Mouse (Mus musculus) fibroblast of lung, adult 2 months (primary cell): Measurements from ENCODE around the gene Olfr1344.
"Not testable (repeated sequence)": the region's sequence is repeated elsewhere in the genome, so short reads cannot be mapped to it uniquely, and the experiment has no call there.

Experiments used
- DNase-seq: peaks from one replicate; pipeline ENCODE4 v3.0.0-alpha.2; 2011; ENCODE audit warnings: low read depth

The Olfr1344 gene

GRCm38 (mm10) chr7:6438388-6438787 is at the start of gene Olfr1344:
Olfr1344 (plus strand) TSS chr7:6438688.
- no peak for DNase-seq

GRCm38 (mm10) chr7:6388971-6389370 is 49.5 kb upstream of the Olfr1344 start:
- DNase-seq = no peak

GRCm38 (mm10) chr7:6389449-6389848 is 49.0 kb upstream of the Olfr1344 start:
- DNase-seq = no peak

- DNase-seq = peak; percentile 27
Observed at GRCm38 (mm10) chr7:6397996-6398975, 40.2 kb upstream of the Olfr1344 start, which contains the start of gene Smim17. Smim17 (plus strand) TSS chr7:6398715.

DNA sequence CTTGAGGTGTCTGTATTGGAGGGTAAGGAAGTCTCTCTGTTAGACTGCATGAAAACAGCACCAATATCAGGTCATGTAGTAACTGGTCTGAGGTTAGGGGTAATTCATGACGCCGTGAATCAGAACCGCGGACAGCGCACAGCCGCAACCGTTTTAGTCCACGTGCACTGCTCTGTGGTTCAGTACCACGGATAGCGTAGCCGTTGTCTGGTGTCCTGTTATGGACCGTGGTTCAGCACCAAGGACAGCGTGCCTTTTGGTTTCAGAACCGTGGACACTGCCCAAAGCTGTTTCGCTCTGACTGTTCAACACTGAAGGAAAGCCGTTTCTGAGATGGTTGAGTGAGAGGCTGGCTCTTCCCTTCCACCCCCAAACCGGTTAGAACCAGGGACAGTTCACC is 28.4 kb upstream of the Olfr1344 start, which contains the start of gene Gm20715:
Gm20715 (plus strand) TSS at position 235 of the 400 bp plus-strand sequence.
- DNase-seq = peak; percentile 72

DNA sequence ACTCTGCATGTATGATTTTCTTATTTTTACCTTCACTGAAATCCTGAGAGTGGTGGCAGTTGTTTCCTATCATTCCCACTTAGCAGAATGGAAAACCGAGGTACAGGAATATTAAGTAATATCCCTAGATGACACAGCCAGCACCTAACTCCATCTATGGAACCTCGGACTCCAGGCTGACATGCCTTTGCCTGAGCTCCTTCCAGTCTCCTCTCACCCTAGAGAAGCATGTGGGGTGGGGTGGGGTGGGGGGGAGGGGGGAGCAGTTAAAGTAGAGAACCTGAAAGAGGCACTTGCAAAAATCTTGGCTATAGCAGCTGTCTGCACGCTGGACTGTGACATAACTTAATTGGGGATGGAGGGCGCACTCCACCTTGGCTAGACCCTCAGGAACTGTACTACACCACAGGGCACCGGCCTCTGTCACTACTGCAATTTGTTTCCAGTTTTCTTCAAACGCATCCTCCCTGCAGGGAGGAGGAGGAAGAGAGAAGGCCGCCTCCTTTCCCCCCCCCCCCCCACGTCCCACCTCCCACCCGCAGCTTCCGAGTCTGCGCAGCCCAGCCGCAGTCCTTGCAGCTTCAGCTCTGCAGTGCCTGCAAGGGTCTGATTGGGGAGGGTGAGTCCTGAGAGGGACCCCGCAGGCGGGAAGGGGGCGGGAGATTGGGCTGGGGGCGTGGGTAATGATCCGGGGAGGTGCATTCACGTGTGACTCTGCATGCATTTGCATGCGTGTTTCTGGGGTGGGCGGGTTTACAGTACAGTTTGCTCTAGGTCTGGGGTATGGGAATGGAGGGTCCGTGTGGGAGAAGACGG is 23.7 kb upstream of the Olfr1344 start:
- no peak for DNase-seq

DNA sequence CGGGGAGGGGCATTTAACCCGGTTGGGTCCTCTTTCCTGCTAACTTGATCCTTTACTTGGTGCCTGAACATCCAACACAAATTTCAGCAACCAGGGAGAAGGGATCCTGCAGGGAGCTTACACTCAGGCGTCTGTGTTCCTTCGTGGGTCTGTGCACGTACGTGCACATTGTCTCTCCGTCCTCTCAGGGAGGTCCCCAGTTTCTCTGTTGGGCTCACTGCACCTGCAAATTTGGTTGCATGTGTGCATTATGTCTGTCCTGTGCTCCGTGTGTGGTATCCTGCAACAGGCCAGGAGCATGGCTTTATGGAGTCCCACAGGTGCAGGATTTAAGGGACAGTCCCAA is 23.1 kb upstream of the Olfr1344 start:
- no peak for DNase-seq

GRCm38 (mm10) chr7:6419894-6420293 is 18.6 kb upstream of the Olfr1344 start:
- no peak for DNase-seq

- DNase-seq = no peak
Observed at GRCm38 (mm10) chr7:6429381-6429780, 9.1 kb upstream of the Olfr1344 start.

GRCm38 (mm10) chr7:6430342-6430741 is 8.1 kb upstream of the Olfr1344 start:
- no peak for DNase-seq

GRCm38 (mm10) chr7:6441173-6441572 is 2.7 kb downstream of the Olfr1344 start:
- DNase-seq = no peak

DNA sequence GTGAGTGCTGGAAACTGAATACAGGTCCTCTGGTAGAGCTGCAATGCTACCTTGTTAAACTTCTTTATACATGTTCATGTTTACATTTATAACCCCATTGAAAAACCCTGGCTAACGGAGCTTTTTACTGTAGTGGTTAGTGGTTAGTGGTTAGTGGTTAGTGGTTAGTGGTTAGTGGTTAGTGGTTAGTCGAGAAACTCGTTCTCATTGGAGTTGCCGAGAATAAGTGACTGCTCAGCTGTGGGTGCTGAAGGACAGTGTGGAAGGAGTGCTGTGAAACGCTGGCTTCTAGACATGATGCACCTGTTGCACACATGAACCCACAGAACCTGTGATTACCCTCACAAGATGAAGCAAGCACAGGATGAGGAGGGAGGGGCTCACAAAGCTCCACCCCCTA is 9.3 kb downstream of the Olfr1344 start:
- no peak for DNase-seq

- DNase-seq = no peak
Observed at GRCm38 (mm10) chr7:6455868-6456267, 17.4 kb downstream of the Olfr1344 start, which contains the start of gene Olfr1336. Olfr1336 (plus strand) TSS chr7:6456168.

GRCm38 (mm10) chr7:6456399-6456798 is 17.9 kb downstream of the Olfr1344 start:
- no peak for DNase-seq

DNA sequence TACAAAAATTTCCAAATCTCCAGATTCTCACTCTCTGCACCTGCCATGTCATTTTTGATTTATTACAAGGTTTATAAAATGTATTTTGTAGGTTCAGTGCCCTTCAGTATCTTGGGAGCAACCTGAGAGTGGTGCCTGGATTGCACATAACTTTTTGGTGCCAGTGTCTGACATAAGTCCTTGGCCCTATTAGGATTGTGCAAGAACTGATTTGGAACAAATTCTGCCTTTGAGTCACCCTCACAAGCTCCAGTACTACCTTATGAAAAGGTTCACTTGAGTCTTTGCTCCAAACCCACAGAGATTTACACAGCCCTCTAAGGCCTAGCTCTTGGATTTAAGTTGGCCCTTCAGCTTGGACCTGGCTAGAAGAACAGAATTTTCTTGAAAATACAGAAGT is 28.5 kb downstream of the Olfr1344 start, which contains the start of gene Olfr1346:
Olfr1346 (plus strand) TSS at position 151 of the 400 bp plus-strand sequence.
- DNase-seq = no peak

DNA sequence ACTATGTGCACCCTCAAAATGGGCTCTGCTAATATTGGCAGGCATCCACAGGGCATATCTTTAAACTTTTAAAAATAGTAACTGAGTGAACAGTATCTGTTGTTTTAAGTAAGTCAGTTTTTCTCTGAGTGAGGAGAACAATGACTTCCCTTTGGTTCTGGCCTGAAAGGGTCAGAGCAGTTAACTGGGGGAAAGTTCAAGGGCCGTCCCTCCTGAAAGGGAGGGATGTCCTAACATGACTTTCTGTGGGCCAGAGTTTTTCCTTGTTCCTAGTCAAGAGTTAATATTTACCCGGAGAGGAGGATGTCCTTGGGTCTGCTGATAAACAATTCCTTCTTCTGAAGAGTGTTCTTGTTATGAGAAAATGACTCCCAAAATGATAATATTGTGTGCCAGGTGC is 39.1 kb downstream of the Olfr1344 start:
- not testable (repeated sequence) for DNase-seq

DNA sequence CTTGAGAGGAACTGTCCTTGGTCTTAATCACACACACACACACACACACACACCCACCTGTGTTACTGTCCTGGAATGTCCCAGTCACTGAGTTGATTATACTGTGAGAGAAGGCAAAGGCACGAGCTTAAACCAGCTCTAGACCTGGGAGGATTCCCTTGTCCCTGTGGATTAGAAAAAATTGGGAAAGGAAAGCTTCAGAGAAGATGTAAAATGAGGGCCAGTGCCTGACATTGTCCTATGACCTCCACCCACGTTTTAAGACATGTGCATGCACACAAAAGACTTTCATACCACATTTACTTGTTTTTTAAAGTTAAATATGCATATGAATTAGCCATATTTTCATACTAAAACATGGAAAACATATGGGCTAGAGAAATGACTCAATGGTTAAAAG is 48.4 kb downstream of the Olfr1344 start, which contains the start of gene Olfr5:
Olfr5 (minus strand) TSS at position 101 of the 400 bp plus-strand sequence.
- DNase-seq = no peak
